9 mouse cellular contexts compared by ENCODE assay signal in the genomic region with DNA sequence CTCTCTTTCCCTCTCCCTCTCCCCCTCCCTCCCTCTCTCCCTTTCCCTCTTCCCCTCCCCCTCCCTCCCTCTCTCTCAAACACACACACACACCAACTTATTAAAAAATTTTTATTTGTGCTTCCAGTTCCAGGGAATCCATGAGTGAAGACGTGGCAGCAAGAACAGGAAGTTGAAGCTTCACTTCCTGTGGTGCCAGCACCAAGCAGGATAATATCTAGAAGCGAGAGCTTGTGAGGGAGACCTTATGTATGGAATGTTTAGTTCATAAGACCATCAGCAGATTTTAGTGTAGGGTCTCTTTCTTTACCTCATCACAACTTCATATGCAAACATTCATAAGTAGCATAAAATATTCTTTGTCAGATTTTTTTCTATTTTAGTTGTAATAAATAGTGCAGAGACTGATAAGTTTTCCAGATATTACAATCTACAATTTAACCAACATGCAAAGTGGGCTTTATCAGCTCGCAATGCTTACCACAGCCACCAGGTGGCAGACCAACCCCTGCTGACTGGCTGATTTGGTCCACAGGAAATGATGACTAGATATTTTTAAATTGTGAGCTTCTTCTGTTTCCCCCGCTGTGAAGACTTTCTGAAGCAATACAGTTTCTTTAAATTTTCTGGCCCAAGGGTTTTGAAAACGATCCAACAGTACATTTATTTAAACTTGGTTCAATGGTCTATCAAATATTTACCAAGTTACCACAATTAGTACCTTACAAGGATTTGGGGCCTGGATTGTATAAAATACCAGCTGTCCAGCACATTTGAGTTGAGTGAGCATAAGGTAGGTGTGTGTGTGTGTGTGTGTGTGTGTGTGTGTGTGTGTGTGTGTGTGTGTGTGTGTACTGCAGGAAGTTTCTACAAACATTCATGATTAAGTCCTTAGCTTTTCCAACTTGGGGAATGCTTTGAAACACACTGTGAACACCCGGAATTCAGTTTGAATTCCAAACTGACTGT. TPM values are rescaled to one million over a fixed set of nuclear protein-coding genes. Genes with fewer than 3 reads are reported as not detected.
DNase-seq lines count a peak whose midpoint lies in the region; ATAC-seq and TF ChIP-seq lines count a peak whose summit lies in the region.
"Had no signal": no experiment of that assay in that cellular context is flagged by ENCODE, and none has a peak within 500 bp of the region (broad histone marks: within the 10 kb centered on the region; RNA-seq: fewer than 3 reads in every experiment).

No protein-coding gene starts in this region.

- no peak overlapping the region for H3K27ac ChIP-seq in midbrain, embryonic 10.5 days (replicated peaks)
- no peak overlapping the region for H3K27ac ChIP-seq in midbrain, embryonic 13.5 days
- no peak overlapping the region for H3K27ac ChIP-seq in cerebellum, adult 2 months (ENCODE audit: insufficient read depth, low read length)
- H3K27ac ChIP-seq in hindbrain, embryonic 16.5 days (ENCODE audit: low read depth, low read length) = no peak overlapping the region
- no peak overlapping the region for H3K27ac ChIP-seq in midbrain, postnatal 0 days (ENCODE audit: low read depth, low read length)
- H3K27ac ChIP-seq: embryonic facial prominence, embryonic 12.5 days had no signal

- H3K4me3 ChIP-seq in midbrain, embryonic 10.5 days = no peak overlapping the region
- H3K4me3 ChIP-seq in midbrain, embryonic 13.5 days (replicated peaks) = no peak overlapping the region
- H3K4me3 ChIP-seq in cerebellum, adult 2 months (replicated peaks; ENCODE audit: insufficient read depth, low read depth, low read length) = no peak overlapping the region
- H3K4me3 ChIP-seq in hindbrain, embryonic 16.5 days (ENCODE audit: low read length) = no peak overlapping the region
- no peak overlapping the region for H3K4me3 ChIP-seq in midbrain, postnatal 0 days (ENCODE audit: low read depth, low read length)
- H3K4me3 ChIP-seq: embryonic facial prominence, embryonic 12.5 days had no signal

- H3K36me3 ChIP-seq in midbrain, embryonic 10.5 days = no peaks in the 10 kb centered on the region
- H3K36me3 ChIP-seq in midbrain, embryonic 13.5 days = no peaks in the 10 kb centered on the region
- H3K36me3 ChIP-seq in hindbrain, embryonic 16.5 days (ENCODE audit: control insufficient read depth, insufficient read depth, low read length) = no peaks in the 10 kb centered on the region
- no peaks in the 10 kb centered on the region for H3K36me3 ChIP-seq in midbrain, postnatal 0 days (ENCODE audit: insufficient read depth, low read length)
- H3K36me3 ChIP-seq in splenic B cell, adult 2 months (ENCODE audit: control insufficient read depth, insufficient read depth, low read length, poor library complexity, severe bottlenecking) = no peaks in the 10 kb centered on the region
- H3K36me3 ChIP-seq: embryonic facial prominence, embryonic 12.5 days had no signal

- peaks cover 10% of the 10 kb centered on the region for H3K4me1 ChIP-seq in midbrain, embryonic 10.5 days
- H3K4me1 ChIP-seq in midbrain, embryonic 13.5 days (replicated peaks) = no peaks in the 10 kb centered on the region
- H3K4me1 ChIP-seq in cerebellum, adult 2 months (ENCODE audit: control insufficient read depth, insufficient read depth, low read length) = no peaks in the 10 kb centered on the region
- no peaks in the 10 kb centered on the region for H3K4me1 ChIP-seq in hindbrain, embryonic 16.5 days (ENCODE audit: control insufficient read depth, insufficient read depth, low read depth, low read length)
- no peaks in the 10 kb centered on the region for H3K4me1 ChIP-seq in midbrain, postnatal 0 days (ENCODE audit: insufficient read depth, low read length)
- H3K4me1 ChIP-seq: embryonic facial prominence, embryonic 12.5 days had no signal

- no peaks in the 10 kb centered on the region for H3K9me3 ChIP-seq in midbrain, embryonic 10.5 days (replicated peaks)
- no peaks in the 10 kb centered on the region for H3K9me3 ChIP-seq in midbrain, embryonic 13.5 days
- no peaks in the 10 kb centered on the region for H3K9me3 ChIP-seq in hindbrain, embryonic 16.5 days (ENCODE audit: control insufficient read depth, low read length)
- no peaks in the 10 kb centered on the region for H3K9me3 ChIP-seq in midbrain, postnatal 0 days (ENCODE audit: low read length)
- H3K9me3 ChIP-seq: embryonic facial prominence, embryonic 12.5 days had no signal

- 0 out of 2 replicates have a peak, but pooled peaks cover under 1% of the 10 kb centered on the region for H3K27me3 ChIP-seq in midbrain, embryonic 10.5 days (ENCODE audit: low read depth, poor library complexity, severe bottlenecking)
- H3K27me3 ChIP-seq in midbrain, embryonic 13.5 days = no peaks in the 10 kb centered on the region
- no peaks in the 10 kb centered on the region for H3K27me3 ChIP-seq in cerebellum, adult 2 months (ENCODE audit: control insufficient read depth, insufficient read depth, low read length)
- H3K27me3 ChIP-seq in hindbrain, embryonic 16.5 days (replicated peaks; ENCODE audit: control insufficient read depth, insufficient read depth, low read length) = no peaks in the 10 kb centered on the region
- no peaks in the 10 kb centered on the region for H3K27me3 ChIP-seq in midbrain, postnatal 0 days (ENCODE audit: insufficient read depth, low read length)
- H3K27me3 ChIP-seq in splenic B cell, adult 2 months (ENCODE audit: control insufficient read depth, insufficient read depth, low read length, poor library complexity, severe bottlenecking) = no peaks in the 10 kb centered on the region
- H3K27me3 ChIP-seq: embryonic facial prominence, embryonic 12.5 days had no signal

- peak; percentile 61 for DNase-seq in midbrain, embryonic 10.5 days (ENCODE audit: low spot score)
- peak; percentile 69 to 82 for DNase-seq in cerebellum, adult 2 months
- DNase-seq in frontal cortex, postnatal 25 days (ENCODE audit: low spot score in 2 of 2) = peak; percentile 73 to 82
- DNase-seq in left cerebral cortex, postnatal 25 days (ENCODE audit: low spot score in 2 of 2) = peak; percentile 85 to 87
- peak; percentile 76 for DNase-seq in midbrain, postnatal 0 days (ENCODE audit: low spot score)
- DNase-seq in splenic B cell, adult 2 months (ENCODE audit: low read depth, low spot score) = peak; percentile 92

- H3K4me2 ChIP-seq in midbrain, embryonic 13.5 days (replicated peaks) = no peak overlapping the region
- H3K4me2 ChIP-seq in hindbrain, embryonic 16.5 days (ENCODE audit: low read length) = no peak overlapping the region
- no peak overlapping the region for H3K4me2 ChIP-seq in midbrain, postnatal 0 days (ENCODE audit: low read depth, low read length, poor library complexity, severe bottlenecking)
- H3K4me2 ChIP-seq: embryonic facial prominence, embryonic 12.5 days had no signal

- TF ChIP-seq CTCF in cerebellum, adult 2 months (IDR thresholded peaks at IDR 0.05; ENCODE audit: borderline replicate concordance, insufficient read depth, low read depth, low read length) = peak; percentile 91
- peak; percentile 94 for TF ChIP-seq CTCF in midbrain, postnatal 0 days (IDR thresholded peaks at IDR 0.05)

- intact Hi-C loops in left cerebral cortex, postnatal 25 days (cut with DNase I) = loop anchor here (1.0 to 2.0 kb wide), 2 partner anchors 31 to 69 kb away; no protein-coding TSS in a partner anchor

- H3K9ac ChIP-seq in midbrain, embryonic 13.5 days (replicated peaks) = no peak overlapping the region
- no peak overlapping the region for H3K9ac ChIP-seq in hindbrain, embryonic 16.5 days (ENCODE audit: low read depth, low read length)
- no peak overlapping the region for H3K9ac ChIP-seq in midbrain, postnatal 0 days (replicated peaks; ENCODE audit: low read length, poor library complexity, severe bottlenecking)
- H3K9ac ChIP-seq: embryonic facial prominence, embryonic 12.5 days had no signal

- 26% methylated on average over 6 of the region's 6 CpGs for WGBS in midbrain, embryonic 10.5 days
- WGBS in midbrain, embryonic 13.5 days = 23% methylated on average over 6 of the region's 6 CpGs
- 21% methylated on average over 6 of the region's 6 CpGs for WGBS in cerebellum, adult 2 months
- WGBS in hindbrain, embryonic 16.5 days = 21% methylated on average over 6 of the region's 6 CpGs
- 14% methylated on average over 6 of the region's 6 CpGs for WGBS in midbrain, postnatal 0 days

- TF ChIP-seq POLR2A in cerebellum, adult 2 months (IDR thresholded peaks at IDR 0.05; ENCODE audit: borderline replicate concordance, insufficient read depth, low read length) = no peak

- no peak for ATAC-seq in midbrain, embryonic 13.5 days
- peak; percentile 47; the same call in 1 of the 2 replicates for ATAC-seq in hindbrain, embryonic 16.5 days
- no peak for ATAC-seq in midbrain, postnatal 0 days (ENCODE audit: low FRiP score)

RNA-seq across cellular contexts. Expression of gene Rpia, which starts 19.8 kb away (rescaled TPM):
- 1.4 and 2.1 TPM in 2 replicates for polyA plus RNA-seq in midbrain, embryonic 10.5 days (2016; fragmentation: Nextera tagmentation; extraction: Ambion mirVana)
- polyA plus RNA-seq in midbrain, embryonic 13.5 days (2015; fragmentation: Nextera tagmentation; extraction: Ambion mirVana) = 2.4 and 3.5 TPM in 2 replicates
- 17.7 and 18.4 TPM in 2 replicates for polyA plus RNA-seq in cerebellum, adult 2 months (2012; rRNA removed)
- 2.1 and 2.3 TPM in 2 replicates for polyA plus RNA-seq in hindbrain, embryonic 16.5 days (2015; fragmentation: Nextera tagmentation; extraction: Ambion mirVana)
- 10 to 100 TPM; 11.9 to 13.2 TPM for total RNA-seq in left cerebral cortex, postnatal 25 days (2021)
- 9.3 and 15.5 TPM in 2 replicates for total RNA-seq in midbrain, postnatal 0 days (2014; rRNA removed)
- polyA plus RNA-seq in midbrain, postnatal 0 days (2015; fragmentation: Nextera tagmentation; extraction: Ambion mirVana) = 1.1 and 1.4 TPM in 2 replicates

RNA-seq across cellular contexts. Expression of gene Eif2ak3, which starts 32.5 kb away (rescaled TPM):
- polyA plus RNA-seq in midbrain, embryonic 10.5 days (2016; fragmentation: Nextera tagmentation; extraction: Ambion mirVana) = 8.0 and 8.8 TPM in 2 replicates
- polyA plus RNA-seq in midbrain, embryonic 13.5 days (2015; fragmentation: Nextera tagmentation; extraction: Ambion mirVana) = 12.3 and 13.4 TPM in 2 replicates
- polyA plus RNA-seq in cerebellum, adult 2 months (2012; rRNA removed) = 24.0 and 26.7 TPM in 2 replicates
- 10.4 and 11.8 TPM in 2 replicates for polyA plus RNA-seq in hindbrain, embryonic 16.5 days (2015; fragmentation: Nextera tagmentation; extraction: Ambion mirVana)
- total RNA-seq in left cerebral cortex, postnatal 25 days (2021) = 10 to 100 TPM; 21.2 to 23.1 TPM
- total RNA-seq in midbrain, postnatal 0 days (2014; rRNA removed) = 19.3 and 25.1 TPM in 2 replicates
- 7.7 TPM in 2 replicates for polyA plus RNA-seq in midbrain, postnatal 0 days (2015; fragmentation: Nextera tagmentation; extraction: Ambion mirVana)
